8 mouse cellular contexts compared by ENCODE assay signal in genomic region chr15:102742589-102742988, GRCm38 (mm10). TPM values are rescaled to one million over a fixed set of nuclear protein-coding genes. Genes with fewer than 3 reads are reported as not detected.
DNase-seq lines count a peak whose midpoint lies in the region; ATAC-seq and TF ChIP-seq lines count a peak whose summit lies in the region.

No protein-coding gene starts in this region.

- peak; percentile 100 for TF ChIP-seq CTCF in hindbrain, postnatal 0 days (IDR thresholded peaks at IDR 0.05; ENCODE audit: low read depth)

- H3K9ac ChIP-seq in hindbrain, postnatal 0 days (replicated peaks; ENCODE audit: low read length) = no peak overlapping the region

- peak; percentile 93 for DNase-seq in ZHBTc4 (ENCODE audit: low read depth, low spot score)
- peak; percentile 95 to 97 for DNase-seq in cerebellum, postnatal 36 days
- peak; percentile 86 to 94 for DNase-seq in frontal cortex, postnatal 36 days (ENCODE audit: low spot score in 2 of 2)
- peak; percentile 97 for DNase-seq in hindbrain, postnatal 0 days (ENCODE audit: low spot score)
- peak; percentile 87 for DNase-seq in left cerebral cortex, adult 11 months (ENCODE audit: low spot score)
- DNase-seq in right cerebral cortex, adult 2 months (ENCODE audit: low spot score in 2 of 2) = peak; percentile 95
- peak; percentile 94 for DNase-seq in urinary bladder, postnatal 14 days (ENCODE audit: low spot score)

- no peaks in the 10 kb centered on the region for H3K27me3 ChIP-seq in hindbrain, postnatal 0 days (ENCODE audit: insufficient read depth, low read length)

- no peak overlapping the region; the same call in 1 of the 2 replicates for H3K27ac ChIP-seq in hindbrain, postnatal 0 days

- no peaks in the 10 kb centered on the region for H3K9me3 ChIP-seq in hindbrain, postnatal 0 days (ENCODE audit: low read length)

- no peak overlapping the region for H3K4me3 ChIP-seq in hindbrain, postnatal 0 days (ENCODE audit: low read length)

- H3K4me2 ChIP-seq in hindbrain, postnatal 0 days (ENCODE audit: low read depth, low read length) = no peak overlapping the region

- ATAC-seq in hindbrain, postnatal 0 days = peak; percentile 53
- peak; percentile 95 for ATAC-seq in megakaryocyte, adult 5-6 weeks (ENCODE audit: poor library complexity, severe bottlenecking)

- WGBS in hindbrain, postnatal 0 days = under 1% methylated on average over 10 of the region's 10 CpGs

- H3K36me3 ChIP-seq in hindbrain, postnatal 0 days (ENCODE audit: insufficient read depth, low read length) = no peaks in the 10 kb centered on the region

- peaks cover 16% of the 10 kb centered on the region for H3K4me1 ChIP-seq in hindbrain, postnatal 0 days (ENCODE audit: insufficient read depth, low read length)

RNA-seq across cellular contexts. Expression of gene Calcoco1, which starts 20.6 kb away (rescaled TPM):
- 26.6 and 32.4 TPM in 2 replicates for total RNA-seq in hindbrain, postnatal 0 days (2014; rRNA removed)
- polyA plus RNA-seq in hindbrain, postnatal 0 days (2015; fragmentation: Nextera tagmentation; extraction: Ambion mirVana) = 29.8 and 30.3 TPM in 2 replicates
- 17.0 and 23.7 TPM in 2 replicates for total RNA-seq in megakaryocyte, adult 5-6 weeks (2015)
- 12.0 and 12.2 TPM in 2 replicates for total RNA-seq in megakaryocyte, adult 5-6 weeks (2017)
